Mouse (Mus musculus) heart, embryonic 13.5 days (tissue): ENCODE data around the gene Pex1. TPM values are rescaled to one million over a fixed set of nuclear protein-coding genes. Genes with fewer than 3 reads are reported as not detected.

Experiments used
- ATAC-seq: fragments of 200-750 bp; cut with Nextera tagmentation; 2 replicates; pipeline ENCODE4 v1.8.0; 2017; ENCODE audit warnings: moderate TSS enrichment; ENCODE audit not compliant: insufficient number of reproducible peaks, low FRiP score, low TSS enrichment; ENCODE audit errors: extremely low read depth
- H3K27ac ChIP-seq: fragments of 300-500 bp; sonication (generic); replicated peaks from 2 replicates; pipeline ENCODE4 v1.5.1; 2015; ENCODE audit warnings: moderate library complexity, mild to moderate bottlenecking, inconsistent platforms
- H3K27me3 ChIP-seq: fragments of 300-500 bp; sonication (generic); replicated peaks from 2 replicates; pipeline ENCODE4 v1.6.1; 2015; ENCODE audit warnings: mild to moderate bottlenecking, inconsistent platforms
- H3K36me3 ChIP-seq: fragments of 300-500 bp; sonication (generic); 2 replicates; pipeline ENCODE4 v1.6.1; 2015; ENCODE audit warnings: mild to moderate bottlenecking, inconsistent platforms
- H3K4me1 ChIP-seq: fragments of 300-500 bp; sonication (generic); 2 replicates; pipeline ENCODE4 v1.6.1; 2015; ENCODE audit warnings: inconsistent platforms
- H3K4me2 ChIP-seq: fragments of 300-500 bp; sonication (generic); 2 replicates; pipeline ENCODE4 v1.6.1; 2015; ENCODE audit warnings: inconsistent platforms, mild to moderate bottlenecking, moderate library complexity
- H3K4me3 ChIP-seq: fragments of 300-500 bp; sonication (generic); 2 replicates; pipeline ENCODE4 v1.5.1; 2015; ENCODE audit warnings: moderate library complexity, mild to moderate bottlenecking, inconsistent platforms
- H3K9ac ChIP-seq: fragments of 300-500 bp; sonication (generic); 2 replicates; pipeline ENCODE4 v1.6.1; 2015; ENCODE audit warnings: inconsistent platforms, mild to moderate bottlenecking, moderate library complexity
- H3K9me3 ChIP-seq: fragments of 300-500 bp; sonication (generic); 2 replicates; pipeline ENCODE4 v1.6.1; 2016; ENCODE audit warnings: inconsistent platforms
- WGBS: fragments of 180-500 bp; shearing (Covaris S2); methylation state at CpG from one replicate; pipeline ENCODE4 v1.1.7; 2015; ENCODE audit warnings: mixed read lengths; 5-methylcytosine and 5-hydroxymethylcytosine counted together
- microRNA-seq: library from miRNA; unstranded; fragments of <30 nt; microRNA quantifications from one replicate; pipeline ENCODE4, GENCODE M21; 2016
- polyA plus RNA-seq: library from polyadenylated mRNA; unstranded; fragments of >200 nt; fragmentation: Nextera tagmentation; extraction: Ambion mirVana; gene quantifications from 2 replicates; pipeline ENCODE4 v1.2.1, GENCODE M21; 2015

The Pex1 gene
- polyA plus RNA-seq, 1 experiment from 2014 or later, result 9.7 TPM

- H3K9ac ChIP-seq, result no peak overlapping the region
- 89% methylated on average over 2 of the region's 2 CpGs for WGBS
- H3K9me3 ChIP-seq, result no peaks in the 10 kb centered on the region
- H3K36me3 ChIP-seq, result no peaks in the 10 kb centered on the region
- H3K27me3 ChIP-seq, result no peaks in the 10 kb centered on the region
- no peak for ATAC-seq
- H3K4me2 ChIP-seq, result no peak overlapping the region
- H3K4me1 ChIP-seq, result no peaks in the 10 kb centered on the region
- no peak overlapping the region for H3K4me3 ChIP-seq
- H3K27ac ChIP-seq, result no peak overlapping the region
Measured at GRCm38 (mm10) chr5:3665225-3665624, 69.4 kb downstream of the Pex1 start.

GRCm38 (mm10) chr5:3666585-3666984 lies 70.7 kb downstream of the Pex1 start:
- WGBS, result 80% methylated on average over 12 of the region's 12 CpGs
- no peaks in the 10 kb centered on the region for H3K27me3 ChIP-seq
- H3K9me3 ChIP-seq, result no peaks in the 10 kb centered on the region
- H3K9ac ChIP-seq, result no peak overlapping the region
- no peak overlapping the region for H3K4me2 ChIP-seq
- no peaks in the 10 kb centered on the region for H3K4me1 ChIP-seq
- no peak overlapping the region for H3K27ac ChIP-seq
- ATAC-seq, result no peak
- H3K36me3 ChIP-seq, result no peaks in the 10 kb centered on the region
- no peak overlapping the region for H3K4me3 ChIP-seq

- Histone ChIP-seq H3K4me1 (no peaks in the 10 kb centered on the region), H3K27me3 (no peaks in the 10 kb centered on the region), H3K27ac (no peak overlapping the region), H3K4me3 (no peak overlapping the region), H3K36me3 (no peaks in the 10 kb centered on the region), H3K9me3 (no peaks in the 10 kb centered on the region), H3K4me2 (no peak overlapping the region), H3K9ac (no peak overlapping the region)
- ATAC-seq, result no peak
- 82% methylated on average over 6 of the region's 6 CpGs for WGBS
Measured at GRCm38 (mm10) chr5:3669938-3670554, 74.2 kb downstream of the Pex1 start.

Small RNA genes within 50 kb of the gene (microRNA-seq; reads per million reads assigned to microRNA genes)
- gene Gm26238, result not detected

Other genes starting within 250 kb of the Pex1 start
- gene Fam133b, start 52.2 kb upstream of the Pex1 start, polyA plus RNA-seq, result 15.2 and 15.7 TPM in 2 replicates
- 1.3 and 1.9 TPM in 2 replicates for gene 1700109H08Rik, start 24.5 kb upstream of the Pex1 start, polyA plus RNA-seq
- gene Rbm48, start 519 bp downstream of the Pex1 start, polyA plus RNA-seq, result 8.3 and 8.8 TPM in 2 replicates
- gene Tmbim7, start 55.1 kb downstream of the Pex1 start, polyA plus RNA-seq, result not detected in 2 replicates
- 55.7 and 60.8 TPM in 2 replicates for gene Gatad1, start 61.1 kb downstream of the Pex1 start, polyA plus RNA-seq
- 6.0 and 6.1 TPM in 2 replicates for gene Ankib1, start 206.9 kb downstream of the Pex1 start, polyA plus RNA-seq
- 33.2 and 35.9 TPM in 2 replicates for gene Krit1, start 207.1 kb downstream of the Pex1 start, polyA plus RNA-seq
- gene Lrrd1, start 249.1 kb downstream of the Pex1 start, polyA plus RNA-seq, result 0.23 and 0.27 TPM in 2 replicates